Mouse (Mus musculus): Measurements from ENCODE around the gene Bst1. TPM values are rescaled to one million over a fixed set of nuclear protein-coding genes. Genes with fewer than 3 reads are reported as not detected.

Gene Bst1
- polyA plus RNA-seq, 1 experiment, result not detected

- Histone ChIP-seq H3K4me1 (ENCODE audit: control insufficient read depth, insufficient read depth, low read length) (no peaks in the 10 kb centered on the region), H3K27ac (ENCODE audit: insufficient read depth, low read depth, low read length) (no peak overlapping the region), H3K4me3 (ENCODE audit: insufficient read depth, low read depth, low read length) (no peak overlapping the region)
- no peak for TF ChIP-seq CTCF (IDR thresholded peaks at IDR 0.05; ENCODE audit: insufficient read depth, low read depth, low read length)
- no peak for TF ChIP-seq POLR2A (IDR thresholded peaks at IDR 0.05; ENCODE audit: insufficient read depth, low read depth, low read length)
- WGBS, result 21% methylated on average over 3 of the region's 3 CpGs
Observed at GRCm38 (mm10) chr5:43885060-43885820, 66.6 kb downstream of the Bst1 start.

GRCm38 (mm10) chr5:43892386-43892785 is 73.7 kb downstream of the Bst1 start:
- no peak overlapping the region for H3K4me3 ChIP-seq (ENCODE audit: insufficient read depth, low read depth, low read length)
- H3K27ac ChIP-seq (ENCODE audit: insufficient read depth, low read depth, low read length), result no peak overlapping the region
- TF ChIP-seq POLR2A (IDR thresholded peaks at IDR 0.05; ENCODE audit: insufficient read depth, low read depth, low read length) (no peak), CTCF (IDR thresholded peaks at IDR 0.05; ENCODE audit: insufficient read depth, low read depth, low read length) (no peak)
- WGBS, result 50% methylated on average over 1 of the region's 1 CpGs
- no peaks in the 10 kb centered on the region for H3K4me1 ChIP-seq (ENCODE audit: control insufficient read depth, insufficient read depth, low read length)

Other genes with a start within 250 kb of the Bst1 start
- not detected in 2 replicates for gene Cc2d2a, start 156.5 kb upstream of the Bst1 start, polyA plus RNA-seq (2012; ENCODE audit: insufficient read depth, insufficient read length, low replicate concordance, missing spikeins)
- gene Fbxl5, start 2.8 kb downstream of the Bst1 start, polyA plus RNA-seq (2012; ENCODE audit: insufficient read depth, insufficient read length, low replicate concordance, missing spikeins), result not detected in 2 replicates
- gene Cd38, start 49.7 kb downstream of the Bst1 start, polyA plus RNA-seq (2012; ENCODE audit: insufficient read depth, insufficient read length, low replicate concordance, missing spikeins), result not detected in 2 replicates
- gene Gm7879, start 94.3 kb downstream of the Bst1 start, polyA plus RNA-seq (2012; ENCODE audit: insufficient read depth, insufficient read length, low replicate concordance, missing spikeins), result not detected in 2 replicates
- not detected in 2 replicates for gene Fgfbp1, start 162.9 kb downstream of the Bst1 start, polyA plus RNA-seq (2012; ENCODE audit: insufficient read depth, insufficient read length, low replicate concordance, missing spikeins)

Data from olfactory bulb, adult 2 months (tissue).